Mouse (Mus musculus) adipose tissue, adult 10 weeks (tissue): ENCODE data around the gene Dffa. TPM values are rescaled to one million over a fixed set of nuclear protein-coding genes. Genes with fewer than 3 reads are reported as not detected.

Experiments used
- polyA plus RNA-seq: library from polyadenylated mRNA; stranded (reverse); fragments of 350-450 nt; fragmentation: Illumina TruSeq; extraction: RNeasy Lipid Tissue Mini Kit (QIAGEN cat#74804); gene quantifications from one replicate; pipeline ENCODE4 v1.2.3, GENCODE M21; 2014; ENCODE audit warnings: low read depth, low replicate concordance

The Dffa gene
- 13.4 TPM for polyA plus RNA-seq

GRCm38 (mm10) chr4:149103875-149104561 lies at the start of gene Dffa:
Dffa (plus strand) TSS chr4:149104146.

DNA sequence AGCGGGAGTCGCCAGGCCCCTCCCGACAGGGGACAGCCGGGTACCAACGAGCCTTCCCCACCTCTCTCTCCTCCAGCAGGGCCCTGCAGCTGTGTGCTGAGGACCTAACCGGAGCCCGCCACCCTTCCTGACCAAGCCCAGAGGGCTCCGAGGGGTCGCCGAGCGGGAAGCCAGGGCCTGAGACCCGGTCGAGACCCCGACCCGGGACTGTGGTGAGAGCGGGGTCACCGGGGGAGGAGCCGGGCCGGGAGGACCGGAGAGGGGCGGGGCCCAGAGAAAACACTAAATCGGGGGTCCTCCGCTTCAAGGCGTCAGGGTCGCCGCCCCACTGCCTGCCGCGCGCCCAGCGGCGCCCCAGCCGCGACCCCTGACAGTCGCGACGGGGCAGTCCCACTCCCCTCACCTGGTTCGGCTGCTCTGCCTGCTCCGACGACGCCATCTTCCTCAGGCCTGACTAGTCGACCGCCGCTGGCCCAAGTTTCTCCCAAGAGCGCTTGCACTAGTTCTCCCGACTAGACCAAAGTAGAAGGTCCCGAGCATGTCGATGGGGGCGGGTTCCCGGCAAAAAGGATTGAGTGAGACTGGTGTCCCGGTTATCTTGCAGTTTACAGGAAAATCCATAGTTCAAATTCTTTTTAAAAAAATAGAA lies 4.5 kb upstream of the Dffa start, which contains the start of gene Pex14:
Pex14 (minus strand) TSS at position 508 of the 649 bp plus-strand sequence.

DNA sequence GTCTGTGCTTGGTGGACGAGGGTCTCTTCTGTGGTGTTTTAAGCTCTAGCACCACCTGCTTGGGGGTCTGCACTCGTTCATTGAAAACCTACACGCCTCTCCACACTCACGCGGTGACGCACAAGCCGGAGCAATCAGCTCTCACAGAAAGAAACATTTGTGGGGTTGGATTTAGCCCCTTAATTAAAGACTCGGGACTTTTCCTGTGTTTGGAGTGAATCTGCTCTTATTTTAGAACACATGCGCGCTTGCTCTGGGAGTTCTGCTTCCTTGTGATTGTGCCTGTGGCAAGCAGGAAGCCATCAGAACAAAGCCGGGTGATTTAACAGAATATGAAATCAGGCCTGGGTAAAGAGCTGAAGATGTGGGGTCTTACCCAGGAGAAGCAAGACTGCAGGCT lies 22.7 kb downstream of the Dffa start, which contains the start of gene Cort:
Cort (minus strand) TSS at position 101 of the 400 bp plus-strand sequence.

DNA sequence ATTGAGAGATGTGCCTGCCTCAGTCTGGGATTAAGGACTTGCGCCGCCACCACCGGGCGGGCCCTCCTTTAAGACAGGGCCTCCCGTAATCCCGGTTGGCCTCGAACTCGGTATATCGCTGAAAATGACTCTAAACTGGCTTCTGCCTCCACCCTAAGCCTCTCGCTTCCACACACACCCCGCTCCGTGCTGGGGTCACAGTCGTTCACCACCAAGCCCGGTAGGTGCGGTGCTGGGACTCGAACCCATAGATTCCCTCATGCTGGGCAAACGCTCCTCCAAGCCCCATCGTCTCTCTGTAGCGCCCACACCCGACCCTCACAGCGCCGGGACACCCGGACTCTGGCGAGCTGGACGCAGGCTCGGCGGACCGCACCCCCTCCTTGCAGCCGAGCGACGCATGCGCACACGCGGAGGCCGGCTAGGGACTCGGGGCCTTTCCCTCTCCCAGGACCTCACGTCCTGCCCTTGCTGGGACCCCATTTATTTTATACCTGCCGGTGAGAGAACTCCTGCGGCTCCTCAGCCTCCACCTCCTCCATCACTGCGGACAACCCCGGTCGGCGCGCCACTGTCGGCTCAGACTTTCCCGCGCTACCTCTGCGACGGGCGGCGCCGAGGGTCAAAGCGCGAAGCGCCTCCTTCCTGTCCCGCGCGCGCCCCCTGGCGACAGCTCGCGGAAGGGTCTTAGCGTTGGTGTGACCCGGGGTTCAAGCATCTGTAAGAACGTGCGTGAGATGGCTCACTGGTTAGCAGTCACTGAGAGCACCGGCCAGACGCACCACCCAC lies 33.2 kb downstream of the Dffa start, which contains the start of gene Cenps:
Cenps (minus strand) TSS at position 648 of the 789 bp plus-strand sequence.

GRCm38 (mm10) chr4:149166215-149166946 lies 62.4 kb downstream of the Dffa start, which contains the start of gene Pgd:
Pgd (minus strand) TSS chr4:149166771.

Other genes starting within 250 kb of the Dffa start
- 36.4 TPM for gene Pex14, start 4.3 kb upstream of the Dffa start, polyA plus RNA-seq
- gene Cort, start 22.6 kb downstream of the Dffa start, polyA plus RNA-seq: not detected
- gene Cenps, start 33.5 kb downstream of the Dffa start, polyA plus RNA-seq: 1.3 TPM
- 152 TPM for gene Pgd, start 62.6 kb downstream of the Dffa start, polyA plus RNA-seq
- gene Kif1b, start 203.5 kb downstream of the Dffa start, polyA plus RNA-seq: 41.3 TPM